Mouse (Mus musculus) ES-E14 (cell line): Measurements from ENCODE around the gene Psph. TPM values are rescaled to one million over a fixed set of nuclear protein-coding genes. Genes with fewer than 3 reads are reported as not detected.

Source experiments
- DNase-seq: peaks from one replicate; pipeline ENCODE4 v3.0.0-alpha.2; 2013; ENCODE audit warnings: low read depth, low spot score
- H3K27ac ChIP-seq: 2 replicates; pipeline ENCODE4 v1.5.1; 2012; ENCODE audit warnings: low read depth, mild to moderate bottlenecking, low read length, moderate library complexity, mixed read lengths; ENCODE audit not compliant: poor library complexity, insufficient read depth, severe bottlenecking
- H3K36me3 ChIP-seq: 2 replicates; pipeline ENCODE4 v1.6.1; 2012; ENCODE audit warnings: mild to moderate bottlenecking, low read length, moderate library complexity, mixed read lengths; ENCODE audit not compliant: control insufficient read depth, poor library complexity, insufficient read depth, severe bottlenecking
- H3K4me1 ChIP-seq, 2 experiments: fragments of 150-350 bp in 1 of 2; sonication (generic) in 1 of 2; 2 replicates each; pipeline ENCODE4 v1.6.1; 2012; ENCODE audit warnings: low read length in 2 of 2, mild to moderate bottlenecking in 1 of 2, mixed read lengths in 1 of 2; ENCODE audit not compliant: control insufficient read depth in 2 of 2, insufficient read depth in 2 of 2, poor library complexity in 1 of 2
- H3K4me3 ChIP-seq, 2 experiments: fragments of 150-350 bp in 1 of 2; sonication (generic) in 1 of 2; 2 replicates each; pipeline ENCODE4 v1.5.1; 2012; ENCODE audit warnings: low read length in 2 of 2, low read depth in 1 of 2, mild to moderate bottlenecking in 1 of 2, mixed read lengths in 1 of 2; ENCODE audit not compliant: insufficient read depth in 1 of 2, poor library complexity in 1 of 2, severe bottlenecking in 1 of 2
- H3K9ac ChIP-seq: 2 replicates; pipeline ENCODE4 v1.6.1; 2012; ENCODE audit warnings: low read depth, mild to moderate bottlenecking, low read length, mixed read lengths; ENCODE audit not compliant: poor library complexity, insufficient read depth, severe bottlenecking
- H3K9me3 ChIP-seq: fragments of 150-350 bp; sonication (generic); 2 replicates; pipeline ENCODE4 v1.6.1; 2012; ENCODE audit warnings: low read depth, mild to moderate bottlenecking, low read length; ENCODE audit not compliant: control insufficient read depth, insufficient read depth
- CHD2 ChIP-seq: IDR thresholded peaks from 2 replicates; pipeline ENCODE4 v1.6.1; 2014; ENCODE audit warnings: mild to moderate bottlenecking, low read depth, low read length, inconsistent platforms
- HCFC1 ChIP-seq: IDR thresholded peaks from 2 replicates; pipeline ENCODE4 v1.6.1; 2012; ENCODE audit warnings: low read length, inconsistent platforms, borderline replicate concordance; ENCODE audit not compliant: insufficient read depth
- MAFK ChIP-seq: IDR thresholded peaks from 2 replicates; pipeline ENCODE4 v1.6.1; 2014; ENCODE audit warnings: mild to moderate bottlenecking, low read depth, low read length, inconsistent platforms; ENCODE audit not compliant: insufficient read depth
- ZC3H11A ChIP-seq: IDR thresholded peaks from 2 replicates; pipeline ENCODE4 v1.6.1; 2012; ENCODE audit warnings: low read depth, mild to moderate bottlenecking, inconsistent platforms, low read length, borderline replicate concordance
- ZNF384 ChIP-seq: IDR thresholded peaks from 2 replicates; pipeline ENCODE4 v1.6.1; 2012; ENCODE audit warnings: low read depth, low read length, inconsistent platforms
- in situ Hi-C, 2 experiments: fragments of 600-800 bp; cut with MboI; formaldehyde crosslinking; loops; one replicate each; pipeline ENCODE4 v1.15.1; 2025; ENCODE audit warnings: low sequenced_read_pairs in 2 of 2, inconsistent platforms in 1 of 2; ENCODE audit not compliant: unreplicated experiment in 2 of 2
- total RNA-seq: library from RNA; depleted of rRNA; stranded (reverse); fragments of 300-350 nt; gene quantifications from 2 replicates; pipeline ENCODE4 v1.2.3, GENCODE M21; 2012

Gene Psph
- total RNA-seq, 1 experiment = 54.9 TPM

DNA sequence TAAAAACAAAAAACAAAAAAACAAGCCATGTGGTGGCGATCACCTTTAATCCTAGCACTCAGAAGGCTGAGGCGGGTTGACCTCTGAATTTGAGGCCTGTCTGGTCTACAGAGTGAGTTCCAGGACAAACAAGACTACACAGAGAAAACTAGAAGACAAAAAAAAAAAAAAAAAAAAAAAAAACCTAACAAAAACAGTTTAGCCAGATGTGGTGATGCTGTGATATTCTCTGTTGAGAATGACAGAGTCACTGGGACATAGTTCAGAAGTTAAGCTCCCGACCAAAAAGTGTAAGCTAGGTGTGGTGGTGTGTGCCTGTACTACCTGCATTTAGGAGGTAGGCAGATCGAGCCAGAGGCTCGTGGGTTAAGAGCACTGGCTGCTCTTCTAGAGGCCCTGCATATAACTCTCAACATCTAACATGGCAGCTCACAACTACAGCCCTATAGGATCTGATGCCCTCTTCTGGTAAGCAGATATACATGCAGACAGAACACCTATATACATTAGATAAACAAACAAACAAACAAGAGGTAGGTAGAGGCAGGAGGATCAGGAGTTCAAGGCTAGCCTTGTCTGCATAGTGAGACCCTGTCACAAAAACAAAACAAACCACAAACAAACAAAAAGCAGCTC, 1.9 kb downstream of the Psph start:
- peaks cover 16% of the 10 kb centered on the region for H3K36me3 ChIP-seq
- H3K9me3 ChIP-seq = no peaks in the 10 kb centered on the region
- in situ Hi-C loops = no loop called here
- no peak overlapping the region for H3K4me3 ChIP-seq
- TF ChIP-seq ZC3H11A (no peak), HCFC1 (no peak), ZNF384 (peak; percentile 88), MAFK (no peak)
- peaks cover 4 to 5% of the 10 kb centered on the region in 2 experiments; a peak in 1 of 4 replicates for H3K4me1 ChIP-seq
- no peak overlapping the region for H3K27ac ChIP-seq
- no peak for DNase-seq
- H3K9ac ChIP-seq = no peak overlapping the region; the same call in 1 of the 2 replicates

DNA sequence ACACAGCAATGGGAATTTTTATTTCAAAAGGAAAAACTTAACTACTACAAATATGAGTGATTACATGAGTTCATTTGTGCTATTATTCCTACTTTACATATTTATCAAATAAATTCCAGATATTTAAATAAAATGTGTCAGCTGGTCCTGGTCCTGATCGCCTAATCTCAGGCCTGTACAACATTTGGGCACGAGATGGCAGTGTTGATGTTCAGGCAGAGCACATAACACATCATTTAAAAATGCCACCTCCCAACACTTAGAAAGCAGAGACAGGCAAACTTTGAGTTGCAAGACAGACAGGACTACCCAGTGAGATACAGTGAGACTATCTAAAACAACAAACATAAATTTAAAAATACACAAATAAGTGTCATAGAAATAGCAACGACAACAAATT, 5.0 kb downstream of the Psph start:
- no peak for DNase-seq
- no peak overlapping the region for H3K9ac ChIP-seq
- no peak overlapping the region for H3K4me3 ChIP-seq
- in situ Hi-C loops = no loop called here
- H3K36me3 ChIP-seq = no peaks in the 10 kb centered on the region
- 0 out of 4 replicates have a peak, but pooled peaks cover 0 to 2% of the 10 kb centered on the region in 2 experiments for H3K4me1 ChIP-seq
- no peaks in the 10 kb centered on the region for H3K9me3 ChIP-seq
- H3K27ac ChIP-seq = no peak overlapping the region
- TF ChIP-seq CHD2 (no peak), MAFK (no peak), ZC3H11A (no peak), ZNF384 (no peak), HCFC1 (no peak)

DNA sequence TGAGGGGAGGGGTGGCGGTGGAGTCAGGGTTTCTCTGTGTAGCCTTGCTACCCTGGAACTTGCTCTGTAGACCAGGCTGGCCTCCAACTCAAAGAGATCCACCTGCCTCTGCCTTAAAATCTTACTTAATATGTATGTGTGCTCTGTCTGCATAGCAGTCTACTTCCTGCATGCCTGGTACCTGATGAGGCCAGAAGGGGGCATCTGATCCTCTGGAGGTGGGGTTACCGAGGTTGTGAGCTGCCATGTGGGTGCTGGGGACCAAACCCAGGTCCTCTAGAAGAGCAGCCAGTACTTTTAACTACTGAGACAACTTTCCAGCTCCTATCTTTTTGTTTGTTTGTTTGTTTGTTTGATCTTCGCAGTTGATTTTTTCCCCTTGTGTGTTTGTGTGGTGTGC, 7.1 kb downstream of the Psph start:
- Histone ChIP-seq H3K4me3 (no peak overlapping the region), H3K36me3 (peaks cover 2% of the 10 kb centered on the region; the same call in 1 of the 2 replicates), H3K27ac (no peak overlapping the region), H3K9ac (no peak overlapping the region), H3K9me3 (no peaks in the 10 kb centered on the region), H3K4me1 (0 out of 4 replicates have a peak, but pooled peaks cover 0 to 2% of the 10 kb centered on the region in 2 experiments)
- no peak for DNase-seq
- no peak for TF ChIP-seq HCFC1
- no peak for TF ChIP-seq CHD2
- TF ChIP-seq ZC3H11A = no peak
- TF ChIP-seq MAFK = no peak
- in situ Hi-C loops = no loop called here

DNA sequence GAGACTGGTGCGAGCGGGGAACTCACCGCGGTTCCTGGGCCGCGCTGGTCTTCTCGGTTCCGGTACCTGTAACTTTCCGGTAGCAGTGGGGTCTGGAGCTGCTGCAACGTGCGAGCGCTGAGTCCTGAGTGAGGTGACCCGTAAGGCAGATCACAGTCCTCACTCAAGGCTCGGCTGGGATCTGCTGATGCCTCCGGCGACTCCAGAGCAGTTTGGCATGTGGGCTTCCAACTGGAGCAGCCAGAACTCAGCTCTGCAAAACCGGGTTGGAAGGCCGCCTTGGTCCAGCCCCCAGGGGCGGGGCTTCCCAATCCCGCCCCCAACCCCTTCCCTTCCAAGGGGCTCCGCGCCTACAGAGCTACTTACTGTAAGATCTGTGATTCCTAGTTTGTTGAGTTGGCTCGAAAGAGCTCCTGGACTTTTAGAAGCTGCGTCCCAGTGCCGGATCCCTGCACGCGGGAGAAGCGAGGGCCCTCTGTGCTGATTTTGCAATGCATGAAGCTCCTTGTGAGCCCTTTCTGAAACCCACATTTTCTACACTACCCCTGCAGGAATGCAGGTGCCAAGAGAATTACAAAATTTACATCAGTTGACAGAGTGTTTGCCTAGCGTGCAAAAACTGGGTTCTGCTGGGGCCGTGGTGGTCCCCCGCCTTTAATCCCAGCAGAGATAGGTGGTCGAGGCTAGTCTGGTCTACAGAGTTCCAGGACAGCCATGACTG, 8.1 kb downstream of the Psph start:
- Histone ChIP-seq H3K4me1 (0 out of 4 replicates have a peak, but pooled peaks cover 0 to 2% of the 10 kb centered on the region in 2 experiments), H3K27ac (no peak overlapping the region), H3K36me3 (peaks cover 2% of the 10 kb centered on the region; the same call in 1 of the 2 replicates), H3K9me3 (no peaks in the 10 kb centered on the region), H3K4me3 (peak overlapping the region; percentile 68 to 83), H3K9ac (peak overlapping the region; percentile 87)
- in situ Hi-C loops = no loop called here
- peak; percentile 85 for DNase-seq
- no peak for TF ChIP-seq CHD2
- no peak for TF ChIP-seq HCFC1
- TF ChIP-seq MAFK = no peak
- TF ChIP-seq ZC3H11A = no peak
- no peak for TF ChIP-seq ZNF384
